Mouse (Mus musculus): ENCODE data around the gene Cnpy4. TPM values are rescaled to one million over a fixed set of nuclear protein-coding genes. Genes with fewer than 3 reads are reported as not detected.

The Cnpy4 gene
- total and polyA plus RNA-seq, 2 experiments from 2014 or later = 3.6 to 8.7 TPM

DNA sequence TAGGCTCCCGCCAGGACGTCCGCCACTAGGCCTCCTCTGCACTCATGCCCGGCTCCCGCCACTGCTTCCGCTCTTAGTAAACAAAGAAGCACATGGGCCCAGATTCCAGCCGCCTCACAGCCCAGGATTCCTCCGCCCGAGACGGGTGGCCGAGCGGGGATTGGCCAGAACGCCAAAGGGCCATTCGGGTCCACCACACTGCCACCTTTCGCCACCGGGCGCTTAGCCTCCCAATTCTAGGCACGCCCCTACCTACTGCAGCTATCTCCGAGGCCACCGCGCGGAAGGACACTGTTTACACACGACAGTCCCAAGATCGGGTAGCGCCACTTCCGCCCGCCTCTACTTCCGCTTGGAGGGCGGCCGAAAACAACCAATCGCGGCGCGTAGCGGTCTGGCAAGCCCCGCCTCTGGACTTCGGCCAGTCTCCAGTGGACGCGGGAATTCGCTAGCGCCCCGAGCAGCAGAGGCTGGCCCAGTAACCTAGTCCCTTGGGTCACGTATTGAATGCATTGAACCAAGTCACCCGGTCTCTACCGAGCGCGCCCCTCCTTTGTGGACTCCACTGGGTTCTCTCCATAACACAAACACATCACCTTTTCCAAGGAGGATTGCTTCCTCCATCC lies 16.2 kb upstream of the Cnpy4 start:
- peak; percentile 86 for ATAC-seq (ENCODE audit: insufficient read depth, low read depth)
- under 1% methylated on average over 47 of the region's 47 CpGs for WGBS
- Histone ChIP-seq H3K36me3 (replicated peaks; ENCODE audit: control insufficient read depth, insufficient read depth, low read length) (peaks cover 50% of the 10 kb centered on the region), H3K27ac (ENCODE audit: low read depth) (peak overlapping the region; percentile 92), H3K27me3 (ENCODE audit: control insufficient read depth, insufficient read depth, low read length) (no peaks in the 10 kb centered on the region), H3K9ac (replicated peaks; ENCODE audit: low read depth, low read length) (peak overlapping the region; percentile 66), H3K9me3 (replicated peaks; ENCODE audit: control insufficient read depth, low read length) (no peaks in the 10 kb centered on the region), H3K4me3 (ENCODE audit: low read depth, low read length) (peak overlapping the region; percentile 55), H3K4me2 (ENCODE audit: low read depth, low read length) (peak overlapping the region; percentile 100), H3K4me1 (ENCODE audit: control insufficient read depth, insufficient read depth) (peaks cover 7% of the 10 kb centered on the region; the same call in 1 of the 2 replicates)
- peak; percentile 93 for DNase-seq (ENCODE audit: low spot score)
- TF ChIP-seq EP300 (IDR thresholded peaks at IDR 0.05; ENCODE audit: low read depth) (peak; percentile 91), CTCF (IDR thresholded peaks at IDR 0.05; ENCODE audit: low read depth) (peak; percentile 14; the same call in 1 of the 2 replicates)

DNA sequence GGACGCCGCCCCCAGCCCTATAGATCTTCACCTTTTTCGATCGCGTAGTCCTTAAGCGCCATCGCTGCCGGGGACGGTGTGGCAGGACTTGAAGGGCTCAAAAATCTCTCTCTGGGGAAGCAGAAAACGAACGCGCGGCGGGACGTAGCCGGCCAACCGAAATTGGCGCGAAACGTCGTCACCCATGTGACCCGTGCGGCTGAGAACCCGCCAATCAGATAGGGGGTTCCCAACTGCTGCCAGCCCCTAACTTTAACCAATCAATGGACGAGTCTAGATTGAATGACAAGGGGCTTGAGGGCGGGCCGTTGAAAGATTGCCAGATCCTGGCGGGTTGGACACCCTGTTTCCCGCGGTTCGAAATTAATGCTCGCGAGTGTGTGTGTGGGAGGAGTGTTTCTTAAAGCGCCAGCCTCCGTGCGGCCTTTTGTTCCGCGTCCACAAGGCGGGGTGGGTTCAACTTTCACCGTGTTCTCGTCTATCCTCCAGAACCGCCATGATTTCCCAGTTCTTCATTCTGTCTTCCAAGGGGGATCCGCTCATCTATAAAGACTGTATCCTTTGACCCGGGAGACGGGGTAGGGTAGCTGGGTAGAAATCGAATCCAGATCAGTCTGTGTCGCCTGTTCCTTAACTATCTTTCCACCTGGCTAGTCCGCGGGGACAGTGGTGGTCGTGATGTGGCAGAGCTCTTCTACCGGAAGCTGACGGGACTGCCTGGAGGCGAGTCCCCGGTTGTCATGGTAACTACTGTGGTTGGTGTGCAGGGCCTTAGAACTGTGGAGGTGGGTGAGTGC lies 15.4 kb upstream of the Cnpy4 start, which contains the start of the genes Ap4m1 and Mcm7:
Ap4m1 (plus strand) TSS at position 308 of the 797 bp plus-strand sequence.
Mcm7 (minus strand) TSS at position 728 of the 797 bp plus-strand sequence.
- H3K36me3 ChIP-seq (replicated peaks; ENCODE audit: control insufficient read depth, insufficient read depth, low read length) = peaks cover 49% of the 10 kb centered on the region
- WGBS = under 1% methylated on average over 54 of the region's 54 CpGs

DNA sequence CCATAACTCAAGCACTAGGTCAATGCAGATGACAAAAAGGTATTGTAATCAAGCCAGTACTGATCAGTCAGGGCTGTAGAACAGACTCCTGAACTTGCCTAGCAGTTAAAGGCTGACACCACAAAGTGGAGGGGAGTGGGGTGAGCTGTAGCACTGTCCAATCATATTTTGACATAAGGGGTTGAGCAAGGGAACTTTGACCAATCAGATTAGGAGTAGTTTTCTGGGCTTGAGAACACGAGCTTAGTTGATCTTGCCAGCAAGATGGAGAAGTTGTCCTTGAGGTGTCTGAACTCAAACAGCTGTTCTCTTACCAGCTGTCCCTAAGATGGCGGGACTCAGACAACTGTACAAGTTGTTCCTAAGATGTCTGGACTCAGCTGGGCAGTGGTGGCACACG lies 14.1 kb upstream of the Cnpy4 start:
- TF ChIP-seq CTCF (IDR thresholded peaks at IDR 0.05; ENCODE audit: low read depth) (no peak), EP300 (IDR thresholded peaks at IDR 0.05; ENCODE audit: low read depth) (no peak)
- no peak overlapping the region for H3K4me3 ChIP-seq (ENCODE audit: low read depth, low read length)
- no peak for ATAC-seq (ENCODE audit: insufficient read depth, low read depth)
- H3K9me3 ChIP-seq (replicated peaks; ENCODE audit: control insufficient read depth, low read length) = no peaks in the 10 kb centered on the region
- H3K9ac ChIP-seq (replicated peaks; ENCODE audit: low read depth, low read length) = no peak overlapping the region
- no peak overlapping the region for H3K27ac ChIP-seq (ENCODE audit: low read depth)
- H3K4me1 ChIP-seq (ENCODE audit: control insufficient read depth, insufficient read depth) = peaks cover 7% of the 10 kb centered on the region; the same call in 1 of the 2 replicates
- no peak overlapping the region for H3K4me2 ChIP-seq (ENCODE audit: low read depth, low read length)
- H3K36me3 ChIP-seq (replicated peaks; ENCODE audit: control insufficient read depth, insufficient read depth, low read length) = peaks cover 49% of the 10 kb centered on the region
- H3K27me3 ChIP-seq (ENCODE audit: control insufficient read depth, insufficient read depth, low read length) = no peaks in the 10 kb centered on the region
- 79% methylated on average over 3 of the region's 3 CpGs for WGBS
- no peak for DNase-seq (ENCODE audit: low spot score)

More for the DNA sequence above, 15.4 kb upstream of the Cnpy4 start, which contains the start of the genes Ap4m1 and Mcm7:
- H3K4me2 ChIP-seq (ENCODE audit: low read depth, low read length) = peak within 1 kb of the TSS; percentile 100
- H3K27ac ChIP-seq (ENCODE audit: low read depth) = peak within 1 kb of the TSS; percentile 92
- peaks cover 7% of the 10 kb centered on the region; the same call in 1 of the 2 replicates for H3K4me1 ChIP-seq (ENCODE audit: control insufficient read depth, insufficient read depth)
- DNase-seq (ENCODE audit: low spot score) (peak; percentile 97), ATAC-seq (ENCODE audit: insufficient read depth, low read depth) (peak; percentile 91)
- H3K9ac ChIP-seq (replicated peaks; ENCODE audit: low read depth, low read length) = peak within 1 kb of the TSS; percentile 77
- H3K4me3 ChIP-seq (ENCODE audit: low read depth, low read length) = peak within 1 kb of the TSS; percentile 55
- H3K27me3 ChIP-seq (ENCODE audit: control insufficient read depth, insufficient read depth, low read length) = no peaks in the 10 kb centered on the region
- TF ChIP-seq EP300 (IDR thresholded peaks at IDR 0.05; ENCODE audit: low read depth) (0 out of 2 replicates have a peak, but pooled peaks have one; percentile 9), CTCF (IDR thresholded peaks at IDR 0.05; ENCODE audit: low read depth) (no peak; the same call in 1 of the 2 replicates)
- H3K9me3 ChIP-seq (replicated peaks; ENCODE audit: control insufficient read depth, low read length) = no peaks in the 10 kb centered on the region

DNA sequence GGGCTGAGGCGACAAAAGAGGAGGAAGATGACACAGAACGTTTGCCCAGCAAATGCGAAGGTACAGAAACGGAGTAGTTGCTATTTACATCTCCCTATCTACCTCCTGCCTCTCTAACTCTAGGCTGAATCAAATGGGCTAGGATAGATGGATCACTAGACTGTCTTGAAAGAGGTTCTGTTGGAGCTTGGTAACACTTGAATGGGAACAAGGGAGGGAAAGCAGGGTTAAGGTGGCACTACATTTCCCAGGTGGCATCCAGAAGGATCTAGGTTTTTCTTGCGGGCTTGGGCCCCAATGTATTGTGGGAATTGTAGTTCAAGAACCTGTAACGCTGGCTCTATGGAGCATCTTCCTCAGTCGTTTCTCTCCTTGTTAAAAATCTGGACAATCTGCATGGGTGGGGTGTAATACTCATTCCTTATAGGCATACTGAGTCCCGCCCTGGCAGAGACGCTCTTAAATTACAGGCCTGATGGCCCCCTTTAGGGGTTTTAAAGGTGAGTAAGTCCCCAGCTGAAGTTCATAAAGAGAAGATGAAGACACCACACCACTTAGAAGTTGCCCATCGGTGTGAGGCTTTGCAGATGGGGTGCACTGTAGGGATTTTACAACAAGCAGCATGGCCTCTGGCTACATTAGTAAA lies 499 bp downstream of the Cnpy4 start:
- Histone ChIP-seq H3K4me1 (ENCODE audit: control insufficient read depth, insufficient read depth) (peaks cover 12% of the 10 kb centered on the region), H3K4me3 (ENCODE audit: low read depth, low read length) (peak overlapping the region; percentile 68), H3K36me3 (replicated peaks; ENCODE audit: control insufficient read depth, insufficient read depth, low read length) (peaks cover 18% of the 10 kb centered on the region), H3K27ac (ENCODE audit: low read depth) (peak overlapping the region; percentile 61), H3K27me3 (ENCODE audit: control insufficient read depth, insufficient read depth, low read length) (no peaks in the 10 kb centered on the region), H3K4me2 (ENCODE audit: low read depth, low read length) (peak overlapping the region; percentile 86), H3K9ac (replicated peaks; ENCODE audit: low read depth, low read length) (peak overlapping the region; percentile 80), H3K9me3 (replicated peaks; ENCODE audit: control insufficient read depth, low read length) (no peaks in the 10 kb centered on the region)
- under 1% methylated on average over 10 of the region's 10 CpGs for WGBS
- ATAC-seq (ENCODE audit: insufficient read depth, low read depth) (peak; percentile 85), DNase-seq (ENCODE audit: low spot score) (peak; percentile 84)
- no peak for TF ChIP-seq CTCF (IDR thresholded peaks at IDR 0.05; ENCODE audit: low read depth)
- no peak for TF ChIP-seq EP300 (IDR thresholded peaks at IDR 0.05; ENCODE audit: low read depth)
